Comparison of ENCODE assay signal across 8 mouse cellular contexts in genomic region chr16:37539611-37540580, GRCm38 (mm10). TPM values are rescaled to one million over a fixed set of nuclear protein-coding genes. Genes with fewer than 3 reads are reported as not detected.
DNase-seq lines count a peak whose midpoint lies in the region; ATAC-seq lines count a peak whose summit lies in the region.

Gtf2e1 (minus strand) TSS chr16:37539789.
Rabl3 (plus strand) TSS chr16:37539885.

- H3K27ac ChIP-seq in hindbrain, embryonic 11.5 days (ENCODE audit: low read depth, low read length): peak within 1 kb of the TSS; percentile 75

- peak; percentile 97 for DNase-seq in Muller cell, postnatal 12 days (ENCODE audit: inconsistent ontology term)
- peak; percentile 99 for DNase-seq in cerebellum, adult 9-11 months
- DNase-seq in frontal cortex, adult 2 months (ENCODE audit: extremely low spot score in 1 of 2, low spot score in 1 of 2): peak; percentile 99
- peak; percentile 95 for DNase-seq in hindbrain, embryonic 11.5 days (ENCODE audit: low spot score)
- DNase-seq in layer of hippocampus, postnatal 10 days (ENCODE audit: low spot score in 2 of 2): peak; percentile 97 to 98
- DNase-seq in lung, postnatal 10 days: peak; percentile 99
- DNase-seq in ovary, postnatal 36 days (ENCODE audit: low spot score): peak; percentile 94
- DNase-seq in thymus, postnatal 25 days: peak; percentile 96

- H3K36me3 ChIP-seq in hindbrain, embryonic 11.5 days (ENCODE audit: control insufficient read depth, insufficient read depth, low read length): no peaks in the 10 kb centered on the region

- peak; percentile 99 for ATAC-seq in hindbrain, embryonic 11.5 days (ENCODE audit: low FRiP score)

- H3K4me3 ChIP-seq in hindbrain, embryonic 11.5 days (ENCODE audit: low read depth, low read length): peak within 1 kb of the TSS; percentile 85

- H3K4me1 ChIP-seq in hindbrain, embryonic 11.5 days (replicated peaks; ENCODE audit: control insufficient read depth, insufficient read depth, low read length): no peaks in the 10 kb centered on the region; the same call in 1 of the 2 replicates

- 2% methylated on average over 40 of the region's 41 CpGs for WGBS in hindbrain, embryonic 11.5 days

- peak within 1 kb of the TSS; percentile 75 for H3K4me2 ChIP-seq in hindbrain, embryonic 11.5 days (replicated peaks; ENCODE audit: low read depth, low read length)

- no peaks in the 10 kb centered on the region for H3K27me3 ChIP-seq in hindbrain, embryonic 11.5 days (ENCODE audit: control insufficient read depth, insufficient read depth, low read length)

- peak within 1 kb of the TSS; percentile 90 for H3K9ac ChIP-seq in hindbrain, embryonic 11.5 days (ENCODE audit: low read depth, low read length)

- no peaks in the 10 kb centered on the region for H3K9me3 ChIP-seq in hindbrain, embryonic 11.5 days (ENCODE audit: control insufficient read depth, low read length)

RNA-seq across cellular contexts. Expression of gene Gtf2e1, which starts in this region (rescaled TPM):
- 14.0 and 15.5 TPM in 2 replicates for polyA plus RNA-seq in frontal cortex, adult 2 months (2012; rRNA removed)
- 50.5 and 50.8 TPM in 2 replicates for polyA plus RNA-seq in hindbrain, embryonic 11.5 days (2014; fragmentation: Nextera tagmentation; extraction: Ambion mirVana)
- total RNA-seq in layer of hippocampus, postnatal 10 days (2021): 10 to 100 TPM; 21.5 to 22.3 TPM

RNA-seq across cellular contexts. Expression of gene Rabl3, which starts in this region (rescaled TPM):
- 8.4 TPM in 2 replicates for polyA plus RNA-seq in frontal cortex, adult 2 months (2012; rRNA removed)
- polyA plus RNA-seq in hindbrain, embryonic 11.5 days (2014; fragmentation: Nextera tagmentation; extraction: Ambion mirVana): 42.1 and 45.6 TPM in 2 replicates
- 1 to 10 TPM; 8.2 to 9.1 TPM for total RNA-seq in layer of hippocampus, postnatal 10 days (2021)

Comparison
In these comparisons a context has a peak if more than half of its experiments do, and no peak if none do; other contexts are left out.
1. Peak in every context shown above with its lines: DNase-seq, ATAC-seq, H3K4me3 ChIP-seq and H3K27ac ChIP-seq.